In the genomic region with DNA sequence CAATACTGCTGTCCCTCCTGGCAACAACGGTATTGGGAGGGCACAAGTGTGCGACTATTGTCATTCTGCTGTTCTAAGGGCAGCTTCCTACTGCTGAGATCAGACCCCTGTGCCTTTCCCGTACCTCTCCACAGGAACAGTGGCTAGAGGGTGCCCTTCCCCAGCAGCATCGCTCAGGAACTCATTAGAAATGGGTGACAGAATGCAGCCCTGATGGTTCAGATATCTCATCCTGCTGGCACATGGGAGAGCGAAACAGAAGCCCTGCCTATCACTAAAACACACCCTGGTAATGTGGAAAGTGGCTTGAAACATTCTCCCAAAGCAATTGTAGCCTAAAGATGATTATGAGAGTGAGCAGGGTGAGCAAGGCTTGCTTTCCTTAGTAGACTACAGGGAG, we compare ENCODE assay signal across 16 mouse cellular contexts. TPM values are rescaled to one million over a fixed set of nuclear protein-coding genes. Genes with fewer than 3 reads are reported as not detected.
DNase-seq lines count a peak whose midpoint lies in the region; ATAC-seq and TF ChIP-seq lines count a peak whose summit lies in the region.
"Had no signal": no experiment of that assay in that cellular context is flagged by ENCODE, and none has a peak within 500 bp of the region (broad histone marks: within the 10 kb centered on the region; RNA-seq: fewer than 3 reads in every experiment).

No protein-coding gene starts in this region.

- peaks cover 57% of the 10 kb centered on the region for H3K4me1 ChIP-seq in heart, adult 2 months (ENCODE audit: control insufficient read depth, insufficient read depth, low read length)
- peaks cover 19% of the 10 kb centered on the region for H3K4me1 ChIP-seq in kidney, postnatal 0 days (replicated peaks; ENCODE audit: insufficient read depth, low read length)
- peaks cover 31% of the 10 kb centered on the region for H3K4me1 ChIP-seq in kidney, embryonic 16.5 days (ENCODE audit: insufficient read depth, low read length)
- H3K4me1 ChIP-seq in midbrain, embryonic 13.5 days (replicated peaks): peaks cover 26% of the 10 kb centered on the region
- H3K4me1 ChIP-seq in midbrain, embryonic 10.5 days: peaks cover 8% of the 10 kb centered on the region

- H3K79me2 ChIP-seq in heart, adult 2 months (replicated peaks; ENCODE audit: control insufficient read depth, insufficient read depth, low read length): peaks cover 6% of the 10 kb centered on the region

- no peak overlapping the region for H3K4me2 ChIP-seq in kidney, postnatal 0 days (ENCODE audit: low read length)
- no peak overlapping the region for H3K4me2 ChIP-seq in kidney, embryonic 16.5 days (replicated peaks; ENCODE audit: low read depth, low read length)
- no peak overlapping the region for H3K4me2 ChIP-seq in midbrain, embryonic 13.5 days (replicated peaks)
- H3K4me2 ChIP-seq: liver, embryonic 11.5 days; lung, embryonic 15.5 days had no signal

- ATAC-seq in kidney, postnatal 0 days (replicated peaks; ENCODE audit: low FRiP score, low read depth): no peak
- ATAC-seq in kidney, embryonic 16.5 days (ENCODE audit: low FRiP score, low TSS enrichment): no peak
- no peak for ATAC-seq in midbrain, embryonic 13.5 days

- intact Hi-C loops in heart, adult 2 months (cut with DNase I): no loop called here

- H3K27ac ChIP-seq in heart, adult 2 months: peak overlapping the region; percentile 85
- no peak overlapping the region for H3K27ac ChIP-seq in kidney, postnatal 0 days
- no peak overlapping the region for H3K27ac ChIP-seq in kidney, embryonic 16.5 days (ENCODE audit: low read length)
- no peak overlapping the region for H3K27ac ChIP-seq in midbrain, embryonic 13.5 days
- H3K27ac ChIP-seq in midbrain, embryonic 10.5 days (replicated peaks): no peak overlapping the region
- H3K27ac ChIP-seq: hindbrain, embryonic 10.5 days; lung, embryonic 15.5 days had no signal

- no peaks in the 10 kb centered on the region for H3K9me3 ChIP-seq in kidney, postnatal 0 days (replicated peaks; ENCODE audit: low read length)
- no peaks in the 10 kb centered on the region for H3K9me3 ChIP-seq in kidney, embryonic 16.5 days (ENCODE audit: low read length)
- no peaks in the 10 kb centered on the region for H3K9me3 ChIP-seq in midbrain, embryonic 13.5 days
- no peaks in the 10 kb centered on the region for H3K9me3 ChIP-seq in midbrain, embryonic 10.5 days (replicated peaks)
- H3K9me3 ChIP-seq: hindbrain, embryonic 10.5 days; lung, embryonic 15.5 days had no signal

- H3K4me3 ChIP-seq in heart, adult 2 months: no peak overlapping the region
- no peak overlapping the region for H3K4me3 ChIP-seq in kidney, postnatal 0 days (replicated peaks; ENCODE audit: low read depth, low read length)
- no peak overlapping the region for H3K4me3 ChIP-seq in kidney, embryonic 16.5 days (ENCODE audit: low read length)
- no peak overlapping the region for H3K4me3 ChIP-seq in midbrain, embryonic 13.5 days (replicated peaks)
- H3K4me3 ChIP-seq in midbrain, embryonic 10.5 days: no peak overlapping the region
- H3K4me3 ChIP-seq: hindbrain, embryonic 10.5 days; lung, embryonic 15.5 days had no signal

- TF ChIP-seq CTCF in heart, adult 2 months (IDR thresholded peaks at IDR 0.05): no peak
- no peak for TF ChIP-seq CTCF in kidney, postnatal 0 days (IDR thresholded peaks at IDR 0.05; ENCODE audit: low read depth)

- 47% methylated on average over 5 of the region's 5 CpGs for WGBS in heart, adult 2 months
- WGBS in kidney, postnatal 0 days: 72% methylated on average over 5 of the region's 5 CpGs
- 77% methylated on average over 5 of the region's 5 CpGs for WGBS in kidney, embryonic 16.5 days
- whole genome bisulfite sequencing in midbrain, embryonic 13.5 days: 82% methylated on average over 5 of the region's 5 CpGs
- 84% methylated on average over 5 of the region's 5 CpGs for WGBS in midbrain, embryonic 10.5 days

- H3K27me3 ChIP-seq in heart, adult 2 months (ENCODE audit: control insufficient read depth, insufficient read depth, low read length): no peaks in the 10 kb centered on the region
- H3K27me3 ChIP-seq in kidney, postnatal 0 days (ENCODE audit: insufficient read depth, low read length): no peaks in the 10 kb centered on the region
- H3K27me3 ChIP-seq in kidney, embryonic 16.5 days (ENCODE audit: insufficient read depth, low read length): no peaks in the 10 kb centered on the region
- no peaks in the 10 kb centered on the region for H3K27me3 ChIP-seq in midbrain, embryonic 13.5 days
- H3K27me3 ChIP-seq in midbrain, embryonic 10.5 days (ENCODE audit: low read depth, poor library complexity, severe bottlenecking): no peaks in the 10 kb centered on the region
- H3K27me3 ChIP-seq: lung, embryonic 15.5 days had no signal

- TF ChIP-seq EP300 in heart, adult 2 months (IDR thresholded peaks at IDR 0.05; ENCODE audit: insufficient read depth, low read depth, low read length): no peak

- peak overlapping the region; percentile 16; the same call in 1 of the 2 replicates for H3K9ac ChIP-seq in heart, adult 2 months (ENCODE audit: low read depth, low read length)
- H3K9ac ChIP-seq in kidney, postnatal 0 days (ENCODE audit: low read depth, low read length): 0 out of 2 replicates have a peak overlapping the region, but pooled peaks have one; percentile 35
- H3K9ac ChIP-seq in kidney, embryonic 16.5 days (replicated peaks; ENCODE audit: low read length): no peak overlapping the region
- H3K9ac ChIP-seq in midbrain, embryonic 13.5 days (replicated peaks): 0 out of 2 replicates have a peak overlapping the region, but pooled peaks have one; percentile 14
- H3K9ac ChIP-seq: lung, embryonic 15.5 days had no signal

- H3K36me3 ChIP-seq in heart, adult 2 months (ENCODE audit: control insufficient read depth, insufficient read depth, low read length): peaks cover 11% of the 10 kb centered on the region
- no peaks in the 10 kb centered on the region for H3K36me3 ChIP-seq in kidney, postnatal 0 days (ENCODE audit: insufficient read depth, low read length)
- H3K36me3 ChIP-seq in kidney, embryonic 16.5 days (ENCODE audit: insufficient read depth, low read length): no peaks in the 10 kb centered on the region
- peaks cover 3% of the 10 kb centered on the region; the same call in 1 of the 2 replicates for H3K36me3 ChIP-seq in midbrain, embryonic 13.5 days
- peaks cover 21% of the 10 kb centered on the region for H3K36me3 ChIP-seq in midbrain, embryonic 10.5 days
- H3K36me3 ChIP-seq: lung, embryonic 15.5 days had no signal

- no peak for TF ChIP-seq POLR2A in heart, adult 2 months (IDR thresholded peaks at IDR 0.05; ENCODE audit: insufficient read depth, low read depth, low read length)

- DNase-seq in heart, adult 2 months: peak in 1 of 2 experiments; percentile 28
- DNase-seq in heart, adult 18-20 months: no peak
- DNase-seq in kidney, postnatal 0 days (ENCODE audit: low spot score): no peak
- DNase-seq in midbrain, embryonic 10.5 days (ENCODE audit: low spot score): no peak
- no peak for DNase-seq in adrenal gland, postnatal 14 days
- DNase-seq: adrenal gland, adult 2 months; B cell, adult 2 months; cerebellum, adult 8-10 months; gastrocnemius, postnatal 10 days; right cerebral cortex, postnatal 25 days; thymus, postnatal 25 days had no signal

RNA-seq across cellular contexts. Expression of gene Rapgef1, which starts 15.0 kb away (rescaled TPM):
- 100 to 1,000 TPM in 1 of 2 experiments, 10 to 100 TPM in 1; 96.7 to 116 TPM for total RNA-seq in heart, adult 2 months (2021)
- 65.0 and 86.1 TPM in 2 replicates for polyA plus RNA-seq in heart, adult 2 months (2012; rRNA removed)
- total RNA-seq in heart, adult 18-20 months (2021): 100 to 1,000 TPM in 1 of 2 experiments, 10 to 100 TPM in 1; 100.0 to 108 TPM
- polyA plus RNA-seq in kidney, postnatal 0 days (2015; fragmentation: Nextera tagmentation; extraction: Ambion mirVana): 10.4 and 12.0 TPM in 2 replicates
- 13.3 and 13.6 TPM in 2 replicates for polyA plus RNA-seq in kidney, embryonic 16.5 days (2015; fragmentation: Nextera tagmentation; extraction: Ambion mirVana)
- polyA plus RNA-seq in midbrain, embryonic 13.5 days (2015; fragmentation: Nextera tagmentation; extraction: Ambion mirVana): 16.7 and 19.8 TPM in 2 replicates
- 14.4 and 15.4 TPM in 2 replicates for polyA plus RNA-seq in midbrain, embryonic 10.5 days (2016; fragmentation: Nextera tagmentation; extraction: Ambion mirVana)
- 57.3 and 61.2 TPM in 2 replicates for total RNA-seq in adrenal gland, postnatal 14 days (2021)
